Mouse (Mus musculus) CH12.LX (cell line): Measurements from ENCODE around the gene Prkag2.

Source experiments
- CTCF ChIP-seq, 2 experiments: IDR thresholded peaks in 1 of 2; conservative IDR thresholded peaks in 1 of 2; 2 replicates each; pipeline ENCODE4 v1.5.1; 2011 to 2012; ENCODE audit warnings: low read depth in 2 of 2, low read length in 2 of 2, improper control_type of control experiment in 1 of 2, inconsistent platforms in 1 of 2, mild to moderate bottlenecking in 1 of 2, moderate library complexity in 1 of 2
- ELF1 ChIP-seq: IDR thresholded peaks from 2 replicates; pipeline ENCODE4 v1.6.1; 2014; ENCODE audit warnings: low read depth, mild to moderate bottlenecking, inconsistent platforms, low read length, improper control_type of control experiment
- KAT2A ChIP-seq: IDR thresholded peaks from 2 replicates; pipeline ENCODE4 v1.6.1; 2012; ENCODE audit warnings: low read length, improper control_type of control experiment, inconsistent platforms; ENCODE audit not compliant: insufficient replicate concordance
- MAFK ChIP-seq: IDR thresholded peaks from 2 replicates; pipeline ENCODE4 v1.6.1; 2011; ENCODE audit warnings: low read length, improper control_type of control experiment; ENCODE audit not compliant: insufficient replicate concordance
- POLR2A ChIP-seq: IDR thresholded peaks from 2 replicates; pipeline ENCODE4 v1.6.1; 2011; ENCODE audit warnings: low read depth, mild to moderate bottlenecking, improper control_type of control experiment, low read length
- TBP ChIP-seq: conservative IDR thresholded peaks from 2 replicates; pipeline ENCODE4 v1.6.1; 2011; ENCODE audit warnings: low read depth, low read length, improper control_type of control experiment
- UBTF ChIP-seq: IDR thresholded peaks from 2 replicates; pipeline ENCODE4 v1.6.1; 2012; ENCODE audit warnings: low read depth, mild to moderate bottlenecking, inconsistent platforms, low read length, improper control_type of control experiment, moderate library complexity
- ZKSCAN1 ChIP-seq: IDR thresholded peaks from 2 replicates; pipeline ENCODE4 v1.6.1; 2012; ENCODE audit warnings: low read depth, inconsistent platforms, low read length, improper control_type of control experiment, borderline replicate concordance

- TF ChIP-seq CTCF (conservative IDR thresholded peaks at IDR 0.05 in 1 of 2, IDR thresholded peaks at IDR 0.05 in 1 of 2; ENCODE audit: low read depth in 2 of 2, low read length in 2 of 2) (no peak), UBTF (no peak), TBP (no peak), ZKSCAN1 (no peak), KAT2A (no peak), POLR2A (no peak), MAFK (no peak), ELF1 (no peak)
These were observed 114.8 kb downstream of the Prkag2 start for GRCm38 (mm10) chr5:24985434-24986176.
